Mouse (Mus musculus): ENCODE measurements around the gene Ccdc102a.

Gene Ccdc102a

GRCm38 (mm10) chr8:94922176-94922575 is 4.3 kb upstream of the Ccdc102a start:
- DNase-seq (ENCODE audit: low read depth, low spot score): no peak

GRCm38 (mm10) chr8:94919256-94919655 is 1.4 kb upstream of the Ccdc102a start:
- no peak for DNase-seq (ENCODE audit: low read depth, low spot score)

- peak; percentile 96 for DNase-seq (ENCODE audit: low read depth, low spot score)
These were observed 546 bp downstream of the Ccdc102a start for GRCm38 (mm10) chr8:94917352-94917751.

GRCm38 (mm10) chr8:94916960-94917324 is 956 bp downstream of the Ccdc102a start:
- DNase-seq (ENCODE audit: low read depth, low spot score): no peak

- no peak for DNase-seq (ENCODE audit: low read depth, low spot score)
These were observed 1.5 kb downstream of the Ccdc102a start for GRCm38 (mm10) chr8:94916311-94916959.

GRCm38 (mm10) chr8:94914701-94915101 is 3.2 kb downstream of the Ccdc102a start:
- no peak for DNase-seq (ENCODE audit: low read depth, low spot score)

GRCm38 (mm10) chr8:94914256-94914655 is 3.6 kb downstream of the Ccdc102a start:
- no peak for DNase-seq (ENCODE audit: low read depth, low spot score)

GRCm38 (mm10) chr8:94913061-94913660 is 4.7 kb downstream of the Ccdc102a start:
- peak; percentile 81 for DNase-seq (ENCODE audit: low read depth, low spot score)

- DNase-seq (ENCODE audit: low read depth, low spot score): peak; percentile 59
These were observed 9.1 kb downstream of the Ccdc102a start for GRCm38 (mm10) chr8:94908847-94909246.

GRCm38 (mm10) chr8:94907591-94908300 is 10.2 kb downstream of the Ccdc102a start:
- no peak for DNase-seq (ENCODE audit: low read depth, low spot score)

GRCm38 (mm10) chr8:94904450-94905175 is 13.3 kb downstream of the Ccdc102a start:
- DNase-seq (ENCODE audit: low read depth, low spot score): no peak

GRCm38 (mm10) chr8:94903709-94904108 is 14.2 kb downstream of the Ccdc102a start:
- no peak for DNase-seq (ENCODE audit: low read depth, low spot score)

- no peak for DNase-seq (ENCODE audit: low read depth, low spot score)
These were observed 16.9 kb downstream of the Ccdc102a start for GRCm38 (mm10) chr8:94901031-94901430.

- no peak for DNase-seq (ENCODE audit: low read depth, low spot score)
These were observed 17.3 kb downstream of the Ccdc102a start for GRCm38 (mm10) chr8:94900617-94901016.

GRCm38 (mm10) chr8:94899262-94899661 is 18.6 kb downstream of the Ccdc102a start:
- DNase-seq (ENCODE audit: low read depth, low spot score): peak; percentile 80

GRCm38 (mm10) chr8:94892917-94893316 is 25.0 kb downstream of the Ccdc102a start:
- no peak for DNase-seq (ENCODE audit: low read depth, low spot score)

GRCm38 (mm10) chr8:94888383-94889036 is 29.4 kb downstream of the Ccdc102a start:
- no peak for DNase-seq (ENCODE audit: low read depth, low spot score)

- DNase-seq (ENCODE audit: low read depth, low spot score): no peak
These were observed 37.2 kb downstream of the Ccdc102a start for GRCm38 (mm10) chr8:94880742-94881141.

GRCm38 (mm10) chr8:94876820-94877219 is 41.1 kb downstream of the Ccdc102a start:
- no peak for DNase-seq (ENCODE audit: low read depth, low spot score)

GRCm38 (mm10) chr8:94876197-94876730 is 41.6 kb downstream of the Ccdc102a start, which contains the start of gene Dok4:
Gene Dok4 (minus strand): TSS chr8:94876330.
- DNase-seq (ENCODE audit: low read depth, low spot score): no peak

- DNase-seq (ENCODE audit: low read depth, low spot score): no peak
These were observed 42.1 kb downstream of the Ccdc102a start for GRCm38 (mm10) chr8:94875871-94876150.
